In the genomic region with DNA sequence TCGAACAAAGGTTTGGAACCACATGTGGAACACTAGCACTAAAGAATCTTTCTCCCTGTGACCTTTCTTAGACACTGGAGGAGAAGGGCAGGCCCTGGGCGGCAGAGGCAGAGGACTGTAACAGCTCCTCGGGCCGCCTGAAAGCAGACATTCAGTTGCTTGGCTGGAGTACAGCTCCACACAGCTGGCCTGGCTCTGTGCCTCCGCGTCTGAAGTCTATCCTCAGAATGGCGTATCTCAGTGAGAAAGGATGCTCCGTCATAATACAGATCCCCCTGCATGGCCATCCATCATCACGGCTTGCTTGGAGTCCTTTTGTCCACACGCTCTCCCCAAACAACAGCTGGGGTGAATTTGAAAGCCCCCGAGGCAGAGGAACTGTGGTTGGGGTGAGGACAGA, we compare ENCODE assay signal across 9 mouse cellular contexts. TPM values are rescaled to one million over a fixed set of nuclear protein-coding genes. Genes with fewer than 3 reads are reported as not detected.
DNase-seq lines count a peak whose midpoint lies in the region; ATAC-seq lines count a peak whose summit lies in the region.
"Had no signal": no experiment of that assay in that cellular context is flagged by ENCODE, and none has a peak within 500 bp of the region (broad histone marks: within the 10 kb centered on the region; RNA-seq: fewer than 3 reads in every experiment).

No protein-coding gene starts in this region.

- no peaks in the 10 kb centered on the region for H3K9me3 ChIP-seq in hindbrain, embryonic 11.5 days (ENCODE audit: control insufficient read depth, low read length)
- H3K9me3 ChIP-seq in stomach, embryonic 14.5 days (ENCODE audit: control insufficient read depth, low read depth, low read length): no peaks in the 10 kb centered on the region

- WGBS in hindbrain, embryonic 11.5 days: 24% methylated on average over 11 of the region's 11 CpGs
- 28% methylated on average over 11 of the region's 11 CpGs for WGBS in stomach, embryonic 14.5 days

- H3K27me3 ChIP-seq in hindbrain, embryonic 11.5 days (ENCODE audit: control insufficient read depth, insufficient read depth, low read length): no peaks in the 10 kb centered on the region
- H3K27me3 ChIP-seq in stomach, embryonic 14.5 days (ENCODE audit: control insufficient read depth, insufficient read depth, low read length): no peaks in the 10 kb centered on the region

- H3K36me3 ChIP-seq in hindbrain, embryonic 11.5 days (ENCODE audit: control insufficient read depth, insufficient read depth, low read length): no peaks in the 10 kb centered on the region
- H3K36me3 ChIP-seq in stomach, embryonic 14.5 days (ENCODE audit: control insufficient read depth, insufficient read depth, low read length): no peaks in the 10 kb centered on the region

- ATAC-seq in hindbrain, embryonic 11.5 days (ENCODE audit: low FRiP score): 0 out of 2 replicates have a peak, but pooled peaks have one; percentile 8
- peak; percentile 83; the same call in 1 of the 2 replicates for ATAC-seq in stomach, embryonic 14.5 days (ENCODE audit: insufficient number of reproducible peaks, insufficient read depth, low FRiP score, low read depth)

- peak overlapping the region; percentile 51; the same call in 1 of the 2 replicates for H3K27ac ChIP-seq in hindbrain, embryonic 11.5 days (ENCODE audit: low read depth, low read length)
- H3K27ac ChIP-seq in stomach, embryonic 14.5 days (ENCODE audit: low read length): peak overlapping the region; percentile 28; the same call in 1 of the 2 replicates
- H3K27ac ChIP-seq: macrophage had no signal

- no peak overlapping the region for H3K4me3 ChIP-seq in hindbrain, embryonic 11.5 days (ENCODE audit: low read depth, low read length)
- H3K4me3 ChIP-seq in stomach, embryonic 14.5 days (ENCODE audit: low read depth, low read length): no peak overlapping the region

- peak; percentile 63 for DNase-seq in urinary bladder, postnatal 14 days (ENCODE audit: low spot score)
- no peak for DNase-seq in urinary bladder, adult 2 months (ENCODE audit: low spot score)
- DNase-seq in frontal cortex, postnatal 10 days (ENCODE audit: low spot score in 2 of 2): peak; percentile 73 to 74
- DNase-seq in hindbrain, embryonic 11.5 days (ENCODE audit: low spot score): peak; percentile 50
- DNase-seq in layer of hippocampus, adult 9-10 months (ENCODE audit: low spot score): peak; percentile 55
- DNase-seq in lung, postnatal 36 days: peak; percentile 74
- no peak for DNase-seq in yolk sac, embryonic 10.5 days (ENCODE audit: low spot score)

- H3K4me2 ChIP-seq in hindbrain, embryonic 11.5 days (replicated peaks; ENCODE audit: low read depth, low read length): no peak overlapping the region
- no peak overlapping the region for H3K4me2 ChIP-seq in stomach, embryonic 14.5 days (replicated peaks; ENCODE audit: low read depth, low read length)

- no peak overlapping the region; the same call in 1 of the 2 replicates for H3K9ac ChIP-seq in hindbrain, embryonic 11.5 days (ENCODE audit: low read depth, low read length)
- no peak overlapping the region for H3K9ac ChIP-seq in stomach, embryonic 14.5 days (replicated peaks; ENCODE audit: low read depth, low read length)

- peaks cover 10% of the 10 kb centered on the region for H3K4me1 ChIP-seq in hindbrain, embryonic 11.5 days (replicated peaks; ENCODE audit: control insufficient read depth, insufficient read depth, low read length)
- peaks cover 12% of the 10 kb centered on the region; the same call in 1 of the 2 replicates for H3K4me1 ChIP-seq in stomach, embryonic 14.5 days (ENCODE audit: control insufficient read depth, insufficient read depth, low read length)

RNA-seq across cellular contexts. Expression of a gene that starts 41.0 kb away (rescaled TPM):
- not detected in 2 replicates for polyA plus RNA-seq in urinary bladder, adult 2 months (2012; rRNA removed)
- not detected in 2 replicates for polyA plus RNA-seq in hindbrain, embryonic 11.5 days (2014; fragmentation: Nextera tagmentation; extraction: Ambion mirVana)
- polyA plus RNA-seq in stomach, embryonic 14.5 days (2014; fragmentation: Nextera tagmentation; extraction: Ambion mirVana): not detected in 2 replicates
- polyA plus RNA-seq: macrophage had no signal

Comparison
In these comparisons a context has a peak if more than half of its experiments do, and no peak if none do; other contexts are left out.
1. DNase-seq: peak in urinary bladder, postnatal 14 days (single experiment), frontal cortex, postnatal 10 days (2 of 2), hindbrain, embryonic 11.5 days (single experiment), layer of hippocampus, adult 9-10 months (single experiment) and lung, postnatal 36 days (single experiment); none in urinary bladder, adult 2 months (single experiment) and yolk sac, embryonic 10.5 days (single experiment).